Mouse (Mus musculus) mesoderm, embryonic 11.5 days (tissue): ENCODE results near the gene Abcd4.

Experiments
- DNase-seq: peaks from one replicate; pipeline ENCODE4 v3.0.0-alpha.2; 2012; ENCODE audit warnings: low read depth, low spot score

The Abcd4 gene

GRCm38 (mm10) chr12:84571466-84572340 lies 45.5 kb downstream of the Abcd4 start:
- no peak for DNase-seq

GRCm38 (mm10) chr12:84570694-84571415 lies 46.4 kb downstream of the Abcd4 start:
- DNase-seq = no peak

GRCm38 (mm10) chr12:84569976-84570693 lies 47.1 kb downstream of the Abcd4 start:
- DNase-seq = no peak

DNA sequence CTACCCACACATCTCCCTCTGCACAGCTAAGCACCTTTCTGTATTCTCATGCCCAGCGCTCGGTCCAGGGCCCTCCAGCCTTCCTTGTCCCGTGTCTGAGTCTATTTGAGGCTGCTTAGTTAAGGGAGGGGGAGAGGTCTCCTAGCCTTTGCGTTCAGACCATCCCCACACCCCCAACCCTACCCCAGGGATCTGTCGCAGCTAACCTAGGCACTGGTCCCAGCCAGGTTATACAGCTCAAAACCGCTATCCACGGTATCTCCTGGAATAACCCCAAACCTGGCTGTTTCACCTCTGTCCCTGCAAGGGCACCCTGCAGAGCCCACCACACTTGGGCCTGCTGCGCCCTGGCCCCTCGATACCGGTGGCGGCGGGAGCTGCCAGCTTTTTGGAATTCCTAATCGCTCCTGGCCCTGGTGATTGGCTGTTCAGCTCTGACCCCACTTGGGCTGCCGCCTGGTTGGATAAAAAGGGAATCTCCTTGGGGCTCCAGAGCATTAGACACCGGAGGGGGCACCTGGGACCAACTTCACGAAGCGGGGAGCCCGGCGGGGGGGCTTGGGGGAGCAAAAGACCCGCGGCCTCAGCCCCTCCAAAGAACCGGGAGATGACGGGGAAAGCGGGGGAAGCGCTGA lies 47.8 kb downstream of the Abcd4 start, which contains the start of gene Vsx2:
TSS of gene Vsx2 (plus strand) at position 427 of the 635 bp plus-strand sequence.
- no peak for DNase-seq

GRCm38 (mm10) chr12:84567576-84567975 lies 49.6 kb downstream of the Abcd4 start:
- DNase-seq = no peak

DNA sequence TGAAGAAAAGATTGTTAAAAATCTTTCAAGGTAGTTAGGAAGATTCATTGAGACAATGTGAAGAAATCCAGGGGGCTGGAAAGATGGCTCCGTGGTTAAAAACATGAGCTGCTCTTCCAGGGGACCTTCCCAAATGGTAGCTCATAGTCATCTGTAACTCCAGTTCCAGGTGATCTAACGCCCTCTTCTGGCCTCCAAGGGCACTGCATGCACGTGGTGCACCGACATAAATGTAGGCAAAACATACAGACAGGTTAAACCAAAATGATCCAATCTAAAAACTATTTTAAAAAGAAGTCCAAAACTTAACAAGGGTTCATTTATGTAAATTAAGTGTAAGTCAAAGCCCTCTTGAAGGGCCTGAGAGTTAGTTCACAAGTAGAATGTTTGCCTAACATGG lies 54.7 kb downstream of the Abcd4 start:
- DNase-seq = no peak

GRCm38 (mm10) chr12:84555218-84555617 lies 62.0 kb downstream of the Abcd4 start:
- no peak for DNase-seq
